Mouse (Mus musculus) left cerebral cortex, postnatal 10 days (tissue): ENCODE results near the gene Ctla2a. TPM values are rescaled to one million over a fixed set of nuclear protein-coding genes. Genes with fewer than 3 reads are reported as not detected.
"Not testable (repeated sequence)": the region's sequence is repeated elsewhere in the genome, so short reads cannot be mapped to it uniquely, and the experiment has no call there.

ENCODE experiments used
- DNase-seq, 2 experiments: peaks; one replicate each; pipeline ENCODE4 v3.0.0; 2021 to 2022; ENCODE audit warnings: low spot score in 2 of 2, mixed read lengths in 1 of 2; ENCODE audit errors: extremely low spot score in 1 of 2
- intact Hi-C: fragments of 180-260 bp; cut with DNase I; formaldehyde crosslinking; loops from one replicate; pipeline ENCODE4 v1.15.1; 2025
- total RNA-seq, 2 experiments: library from RNA; stranded (reverse); gene quantifications; 2 replicates each; pipeline ENCODE4 v1.2.3; 2021

Gene Ctla2a
- total RNA-seq, result 10 to 100 TPM; 21.9 to 25.6 TPM

DNA sequence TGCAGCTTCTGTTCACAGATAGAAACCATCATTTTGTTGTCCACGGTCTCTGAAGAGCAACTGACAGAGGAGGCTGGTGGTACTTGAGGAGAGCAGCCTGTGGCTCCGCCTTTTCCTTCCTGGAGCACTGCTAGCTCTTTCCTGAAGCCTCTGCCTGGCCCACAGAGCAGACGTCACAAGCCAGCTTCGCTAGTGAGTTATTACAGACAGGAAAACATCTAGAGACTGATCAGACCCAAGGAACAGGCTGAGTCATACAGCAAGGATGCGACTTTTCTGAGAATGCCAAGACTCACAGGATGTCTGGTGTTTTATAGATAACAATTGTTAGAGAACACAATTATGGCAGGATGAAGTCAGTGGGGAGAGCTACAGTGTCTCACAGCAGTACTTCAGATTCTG, at the start of gene Ctla2a, which contains the start of gene Gm49391:
TSS of gene Ctla2a (minus strand) at position 126 of the 402 bp plus-strand sequence.
TSS of gene Gm49391 (minus strand) at position 72 of the 402 bp plus-strand sequence.
- DNase-seq, result peak in 1 of 2 experiments; percentile 67
- intact Hi-C loops, result no loop called here

DNA sequence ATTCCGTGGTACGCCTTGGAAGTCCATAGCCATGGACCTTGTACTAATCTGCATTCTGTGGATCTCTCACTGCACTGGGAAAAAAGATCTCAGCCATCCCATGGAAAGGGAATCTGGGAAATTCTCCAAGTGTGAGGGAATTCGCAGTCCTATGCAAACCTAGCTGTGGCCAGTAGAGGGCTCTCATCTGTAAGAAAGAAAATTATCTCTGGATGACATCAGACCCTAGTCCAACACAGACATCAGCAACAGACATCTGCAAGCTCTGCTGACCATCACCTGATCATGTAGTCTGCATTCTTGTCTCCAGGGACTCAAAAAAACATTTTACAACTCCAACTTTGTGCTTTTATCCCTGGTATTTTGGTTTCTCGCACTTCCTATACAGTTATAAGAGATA, 35.9 kb upstream of the Ctla2a start:
- intact Hi-C loops, DNase-seq: not testable (repeated sequence)

DNA sequence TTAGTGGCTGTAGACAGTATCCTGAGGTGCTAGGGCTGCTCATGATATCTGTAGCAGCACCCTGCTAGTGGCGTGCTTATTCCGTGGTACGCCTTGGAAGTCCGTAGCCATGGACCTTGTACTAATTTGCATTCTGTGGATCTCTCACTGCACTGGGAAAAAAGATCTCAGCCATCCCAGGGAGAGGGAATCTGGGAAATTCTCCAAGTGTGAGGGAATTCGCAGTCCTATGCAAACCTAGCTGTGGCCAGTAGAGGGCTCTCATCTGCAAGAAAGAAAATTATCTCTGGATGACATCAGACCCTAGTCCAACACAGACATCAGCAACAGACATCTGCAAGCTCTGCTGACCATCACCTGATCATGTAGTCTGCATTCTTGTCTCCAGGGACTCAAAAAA, 27.6 kb upstream of the Ctla2a start:
- intact Hi-C loops, result not testable (repeated sequence)

DNA sequence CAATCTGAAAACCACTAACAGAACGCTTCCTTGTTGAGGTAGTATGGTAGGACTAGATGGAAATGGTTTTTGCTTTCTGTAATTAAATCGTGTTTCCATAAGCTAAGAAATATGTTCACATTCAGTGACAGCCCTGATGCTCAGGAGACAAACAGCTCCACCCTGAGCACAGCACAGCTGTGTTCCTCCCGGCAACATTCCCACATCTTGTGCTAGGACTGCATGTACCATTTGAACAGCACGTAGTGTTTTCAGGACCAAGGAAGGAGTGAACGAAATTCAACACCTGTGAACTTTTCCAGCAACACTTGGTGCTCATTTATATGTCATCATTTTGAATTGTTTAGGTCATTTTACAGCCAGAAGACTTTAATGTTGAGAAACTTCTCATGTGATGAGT, 25.3 kb upstream of the Ctla2a start:
- no peak for DNase-seq
- intact Hi-C loops, result no loop called here

More for the DNA sequence above, 27.6 kb upstream of the Ctla2a start:
- not testable (repeated sequence) for DNase-seq

DNA sequence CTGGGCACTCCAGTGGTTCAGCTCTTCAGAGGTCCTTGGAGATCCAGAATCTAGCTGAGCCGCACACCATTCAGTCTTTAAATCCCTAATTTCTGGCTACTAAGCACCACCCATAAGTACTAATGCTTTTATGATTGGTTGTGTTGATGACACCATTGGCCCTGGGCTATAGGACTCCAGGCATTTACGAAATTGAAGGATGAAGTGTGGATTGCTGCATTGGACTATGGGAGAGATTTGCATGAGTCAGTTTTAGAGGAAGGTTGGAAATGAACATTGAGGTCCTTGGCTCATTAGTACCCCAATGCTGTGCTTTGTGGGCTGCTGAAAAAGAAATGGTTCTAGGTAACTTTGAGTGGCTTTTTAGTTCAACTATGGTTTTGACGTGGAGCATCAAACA, 5.5 kb upstream of the Ctla2a start, which contains the start of gene Tpbpa:
TSS of gene Tpbpa (minus strand) at position 101 of the 400 bp plus-strand sequence.
- intact Hi-C loops, DNase-seq: not testable (repeated sequence)

DNA sequence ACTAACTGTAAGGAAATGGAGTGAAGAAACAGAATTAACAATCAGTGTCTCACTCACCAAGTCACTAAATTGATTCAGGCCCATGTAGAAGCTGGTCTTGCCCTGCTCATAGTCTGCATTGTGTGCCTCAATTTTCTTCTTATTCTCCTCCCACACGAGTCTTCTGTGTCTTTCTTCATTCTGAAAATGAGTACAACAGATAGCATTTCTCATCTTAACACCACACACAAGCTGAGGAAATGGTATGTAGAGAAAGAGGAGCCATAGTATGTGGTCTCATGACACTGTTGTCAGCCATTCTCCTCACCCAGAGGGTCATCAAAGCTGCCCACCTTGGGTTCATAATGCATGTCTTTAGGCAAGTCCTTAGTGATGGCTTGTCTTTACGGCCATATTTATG, 935 bp downstream of the Ctla2a start, which contains the start of gene Gm49393:
TSS of gene Gm49393 (minus strand) at position 101 of the 400 bp plus-strand sequence.
- intact Hi-C loops, DNase-seq: not testable (repeated sequence)

DNA sequence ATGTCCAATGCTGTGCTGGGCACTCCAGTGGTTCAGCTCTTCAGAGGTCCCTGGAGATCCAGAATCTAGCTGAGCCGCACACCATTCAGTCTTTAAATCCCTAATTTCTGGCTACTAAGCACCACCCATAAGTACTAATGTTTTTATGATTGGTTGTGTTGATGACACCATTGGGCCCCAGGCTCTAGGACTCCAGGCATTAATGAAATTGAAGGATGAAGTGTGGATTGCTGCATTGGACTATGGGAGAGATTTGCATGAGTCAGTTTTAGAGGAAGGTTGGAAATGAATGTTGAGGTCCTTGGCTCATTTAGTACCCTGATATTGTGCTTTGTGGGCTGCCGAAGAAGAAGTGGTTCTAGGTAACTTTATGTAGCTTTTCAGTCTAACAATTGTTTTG, 31.6 kb downstream of the Ctla2a start, which contains the start of gene Tpbpb:
TSS of gene Tpbpb (minus strand) at position 101 of the 400 bp plus-strand sequence.
- intact Hi-C loops, DNase-seq: not testable (repeated sequence)

DNA sequence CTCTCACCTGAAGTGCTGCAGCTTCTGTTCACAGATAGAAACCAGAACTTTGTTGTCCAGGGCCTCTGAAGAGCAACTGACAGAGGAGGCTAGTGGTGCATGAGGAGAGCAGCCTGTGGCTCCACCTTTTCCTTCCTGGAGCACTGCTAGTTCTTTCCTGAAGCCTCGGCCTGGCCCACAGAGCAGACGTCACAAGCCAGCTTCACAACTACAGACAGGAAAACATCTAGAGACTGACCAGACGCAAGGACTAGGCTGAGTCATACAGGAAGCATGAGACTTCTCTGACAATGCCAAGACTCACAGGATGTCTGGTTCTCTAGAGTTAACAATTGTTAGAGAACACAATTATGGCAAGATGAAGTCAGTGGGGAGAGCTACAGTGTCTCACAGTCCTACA, 39.1 kb downstream of the Ctla2a start, which contains the start of gene Ctla2b:
TSS of gene Ctla2b (minus strand) at position 120 of the 400 bp plus-strand sequence.
- DNase-seq, result peak; percentile 0 to 66
- intact Hi-C loops, result no loop called here

DNA sequence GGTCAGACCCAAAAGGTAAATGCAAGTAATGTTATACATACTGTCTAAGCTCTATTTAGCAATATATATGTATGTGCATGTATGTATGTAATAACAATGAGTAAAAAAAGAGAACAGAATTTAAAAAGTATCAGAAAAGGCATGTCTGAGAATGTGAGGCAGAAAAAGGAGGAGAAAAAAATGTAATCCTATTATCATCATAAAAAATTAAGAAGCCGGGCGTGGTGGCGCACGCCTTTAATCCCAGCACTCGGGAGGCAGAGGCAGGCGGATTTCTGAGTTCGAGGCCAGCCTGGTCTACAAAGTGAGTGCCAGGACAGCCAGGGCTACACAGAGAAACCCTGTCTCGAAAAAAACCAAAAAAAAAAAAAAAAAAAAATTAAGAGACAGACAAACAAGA, 39.6 kb downstream of the Ctla2a start, which contains the start of gene Gm49392:
TSS of gene Gm49392 (minus strand) at position 101 of the 400 bp plus-strand sequence.
- DNase-seq, intact Hi-C loops: not testable (repeated sequence)

DNA sequence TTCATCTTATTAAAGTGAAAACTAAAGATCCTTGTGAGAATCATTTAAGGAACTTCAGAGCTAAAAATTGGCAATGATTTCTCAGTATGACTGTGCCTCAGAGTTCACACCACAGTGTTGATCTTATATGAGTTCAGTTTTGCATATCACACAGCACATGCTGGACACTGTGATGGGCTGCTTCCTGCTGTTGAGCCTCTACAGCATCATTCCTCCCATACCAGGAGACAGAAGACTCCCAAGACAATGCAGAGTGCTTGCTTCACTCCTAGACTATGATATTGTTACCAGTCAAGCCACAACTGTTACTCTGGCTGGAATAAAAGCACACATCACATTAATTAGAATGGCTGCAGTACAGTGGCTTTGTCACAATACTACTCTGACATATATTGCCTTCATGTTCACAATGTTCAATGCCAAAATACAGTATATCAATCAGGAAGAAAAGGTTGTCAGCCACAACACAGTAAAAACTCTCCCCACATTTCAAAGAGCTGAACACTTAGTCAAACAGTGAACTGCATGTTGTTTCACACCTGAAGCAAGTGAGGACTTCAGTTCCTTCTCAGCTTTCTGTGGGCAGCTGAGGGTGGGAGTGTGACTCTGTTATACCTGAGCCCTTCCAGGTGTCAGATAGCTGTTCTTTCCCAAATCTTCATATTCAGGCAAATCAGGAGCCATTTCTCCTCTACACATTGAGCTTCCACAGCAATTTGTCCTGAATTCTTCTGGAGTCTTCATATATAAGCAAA, 40.8 kb downstream of the Ctla2a start:
- DNase-seq, result no peak
- intact Hi-C loops, result no loop called here

DNA sequence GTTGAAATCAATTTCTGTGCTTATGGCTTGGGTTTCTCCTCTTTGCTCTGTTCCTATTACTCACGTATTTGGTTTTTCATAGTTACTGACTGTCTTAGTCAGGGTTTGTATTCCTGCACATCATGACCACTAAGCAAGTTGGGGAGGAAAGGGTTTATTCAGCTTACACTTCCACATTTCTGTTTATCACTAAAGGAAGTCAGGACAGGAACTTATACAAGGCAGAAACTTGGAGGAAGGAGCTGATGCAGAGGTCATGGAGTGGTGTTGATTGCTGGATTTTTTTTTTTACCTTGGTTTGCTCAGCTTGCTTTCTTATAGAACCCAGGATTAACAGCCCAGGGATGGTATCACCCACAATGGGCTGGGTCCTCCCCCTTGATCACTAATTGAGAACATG, 44.1 kb downstream of the Ctla2a start:
- intact Hi-C loops, result no loop called here
- no peak for DNase-seq

Other genes starting within 250 kb of the Ctla2a start
- not detected for gene BC051665, start 150.3 kb downstream of the Ctla2a start, total RNA-seq
- gene Ctsll3, start 133.8 kb downstream of the Ctla2a start, total RNA-seq, result not detected
- gene 4930486L24Rik, start 72.2 kb downstream of the Ctla2a start, total RNA-seq, result not detected
- gene Gm49392, start 39.7 kb downstream of the Ctla2a start, total RNA-seq, result under 1 TPM in 1 of 2 experiments, not detected in 1; 0.45 TPM
- 1 to 10 TPM; 1.5 to 2.2 TPM for gene Ctla2b, start 39.2 kb downstream of the Ctla2a start, total RNA-seq
- gene Tpbpb, start 31.7 kb downstream of the Ctla2a start, total RNA-seq, result not detected
- not detected for gene Gm49393, start 1.0 kb downstream of the Ctla2a start, total RNA-seq
- 1 to 10 TPM in 1 of 2 experiments, under 1 TPM in 1; 0.94 to 1.3 TPM for gene Gm49391, start 54 bp downstream of the Ctla2a start, total RNA-seq
- not detected for gene Tpbpa, start 5.4 kb upstream of the Ctla2a start, total RNA-seq
- not detected for gene Ctsj, start 69.3 kb upstream of the Ctla2a start, total RNA-seq
- not detected for gene Ctsq, start 104.0 kb upstream of the Ctla2a start, total RNA-seq
- not detected for gene Ctsr, start 227.6 kb upstream of the Ctla2a start, total RNA-seq